ENCODE assay signal across 8 mouse cellular contexts in genomic region chr1:190927751-190928369, GRCm38 (mm10). TPM values are rescaled to one million over a fixed set of nuclear protein-coding genes. Genes with fewer than 3 reads are reported as not detected.
A peak's percentile ranks its signal among the peaks of the same experiment; 100 is the strongest.
DNase-seq lines count a peak whose midpoint lies in the region; ATAC-seq lines count a peak whose summit lies in the region.

No protein-coding gene starts in this region.

- H3K36me3 ChIP-seq in forebrain, embryonic 15.5 days, result no peaks in the 10 kb centered on the region
- H3K36me3 ChIP-seq in limb, embryonic 15.5 days, result peaks cover 2% of the 10 kb centered on the region; the same call in 1 of the 2 replicates
- peaks cover under 1% of the 10 kb centered on the region for H3K36me3 ChIP-seq in neural tube, embryonic 12.5 days

- peaks cover 18% of the 10 kb centered on the region for H3K4me1 ChIP-seq in forebrain, embryonic 15.5 days
- peaks cover 8% of the 10 kb centered on the region; the same call in 1 of the 2 replicates for H3K4me1 ChIP-seq in limb, embryonic 15.5 days
- peaks cover 12% of the 10 kb centered on the region; the same call in 1 of the 2 replicates for H3K4me1 ChIP-seq in neural tube, embryonic 12.5 days

- peak; percentile 25 for ATAC-seq in forebrain, embryonic 15.5 days (replicated peaks)
- no peak for ATAC-seq in limb, embryonic 15.5 days (ENCODE audit: insufficient number of reproducible peaks, low FRiP score, low TSS enrichment, low read depth)
- ATAC-seq in neural tube, embryonic 12.5 days (ENCODE audit: low FRiP score, low read depth), result no peak

- no peaks in the 10 kb centered on the region for H3K27me3 ChIP-seq in forebrain, embryonic 15.5 days
- H3K27me3 ChIP-seq in limb, embryonic 15.5 days, result no peaks in the 10 kb centered on the region
- no peaks in the 10 kb centered on the region for H3K27me3 ChIP-seq in neural tube, embryonic 12.5 days (replicated peaks)

- H3K9ac ChIP-seq in forebrain, embryonic 15.5 days (replicated peaks), result peak overlapping the region; percentile 89
- H3K9ac ChIP-seq in limb, embryonic 15.5 days, result peak overlapping the region; percentile 85
- peak overlapping the region; percentile 92 for H3K9ac ChIP-seq in neural tube, embryonic 12.5 days

- peak overlapping the region; percentile 99 for H3K27ac ChIP-seq in forebrain, embryonic 15.5 days (replicated peaks)
- H3K27ac ChIP-seq in limb, embryonic 15.5 days, result peak overlapping the region; percentile 99
- peak overlapping the region; percentile 99 for H3K27ac ChIP-seq in neural tube, embryonic 12.5 days

- H3K9me3 ChIP-seq in forebrain, embryonic 15.5 days, result no peaks in the 10 kb centered on the region
- H3K9me3 ChIP-seq in limb, embryonic 15.5 days, result no peaks in the 10 kb centered on the region
- no peaks in the 10 kb centered on the region for H3K9me3 ChIP-seq in neural tube, embryonic 12.5 days

- 20% methylated on average over 16 of the region's 16 CpGs for WGBS in forebrain, embryonic 15.5 days
- 18% methylated on average over 16 of the region's 16 CpGs for WGBS in limb, embryonic 15.5 days
- 27% methylated on average over 16 of the region's 16 CpGs for WGBS in neural tube, embryonic 12.5 days

- DNase-seq in heart, adult 11 months, result peak; percentile 72
- DNase-seq in heart, postnatal 25 days (ENCODE audit: low spot score), result no peak
- DNase-seq in MN1 (ENCODE audit: low spot score), result peak; percentile 40
- DNase-seq in thymus, postnatal 25 days, result no peak
- DNase-seq in adrenal gland, postnatal 25 days, result no peak

- H3K4me2 ChIP-seq in forebrain, embryonic 15.5 days (replicated peaks), result peak overlapping the region; percentile 62
- peak overlapping the region; percentile 62 for H3K4me2 ChIP-seq in limb, embryonic 15.5 days
- H3K4me2 ChIP-seq in neural tube, embryonic 12.5 days (replicated peaks), result peak overlapping the region; percentile 75

- peak overlapping the region; percentile 70 for H3K4me3 ChIP-seq in forebrain, embryonic 15.5 days
- H3K4me3 ChIP-seq in limb, embryonic 15.5 days, result peak overlapping the region; percentile 75
- H3K4me3 ChIP-seq in neural tube, embryonic 12.5 days, result peak overlapping the region; percentile 73

- intact Hi-C loops in heart, postnatal 25 days (cut with DNase I), result loop anchor here (2.0 kb wide), 1 partner anchor 15 kb away; no protein-coding TSS in a partner anchor

RNA-seq across cellular contexts. Expression of gene Angel2, which starts 2.9 kb away (rescaled TPM):
- total RNA-seq in heart, postnatal 25 days (2021), result 10 to 100 TPM; 26.6 to 28.3 TPM
- polyA plus RNA-seq in forebrain, embryonic 15.5 days (2015; fragmentation: Nextera tagmentation; extraction: Ambion mirVana), result 64.6 and 67.6 TPM in 2 replicates
- polyA plus RNA-seq in limb, embryonic 15.5 days (2015; fragmentation: Nextera tagmentation; extraction: Ambion mirVana), result 40.3 and 42.5 TPM in 2 replicates
- 65.3 and 66.0 TPM in 2 replicates for polyA plus RNA-seq in neural tube, embryonic 12.5 days (2016; fragmentation: Nextera tagmentation; extraction: Ambion mirVana)
- total RNA-seq in adrenal gland, postnatal 25 days (2021), result 44.3 and 56.8 TPM in 2 replicates

RNA-seq across cellular contexts. Expression of gene Rps6kc1, which starts 16.3 kb away (rescaled TPM):
- total RNA-seq in heart, postnatal 25 days (2021), result 10 to 100 TPM; 16.6 to 16.9 TPM
- polyA plus RNA-seq in forebrain, embryonic 15.5 days (2015; fragmentation: Nextera tagmentation; extraction: Ambion mirVana), result 27.9 and 28.4 TPM in 2 replicates
- polyA plus RNA-seq in limb, embryonic 15.5 days (2015; fragmentation: Nextera tagmentation; extraction: Ambion mirVana), result 14.8 and 16.1 TPM in 2 replicates
- polyA plus RNA-seq in neural tube, embryonic 12.5 days (2016; fragmentation: Nextera tagmentation; extraction: Ambion mirVana), result 24.7 and 26.4 TPM in 2 replicates
- 24.9 and 27.1 TPM in 2 replicates for total RNA-seq in adrenal gland, postnatal 25 days (2021)

RNA-seq across cellular contexts. Expression of gene Vash2, which starts 51.2 kb away (rescaled TPM):
- under 1 TPM; 0.62 to 0.64 TPM for total RNA-seq in heart, postnatal 25 days (2021)
- 84.1 and 88.7 TPM in 2 replicates for polyA plus RNA-seq in forebrain, embryonic 15.5 days (2015; fragmentation: Nextera tagmentation; extraction: Ambion mirVana)
- polyA plus RNA-seq in limb, embryonic 15.5 days (2015; fragmentation: Nextera tagmentation; extraction: Ambion mirVana), result 45.1 and 51.9 TPM in 2 replicates
- 82.5 and 82.9 TPM in 2 replicates for polyA plus RNA-seq in neural tube, embryonic 12.5 days (2016; fragmentation: Nextera tagmentation; extraction: Ambion mirVana)
- 0.48 and 0.49 TPM in 2 replicates for total RNA-seq in adrenal gland, postnatal 25 days (2021)

Comparison
In these comparisons a context has a peak if more than half of its experiments do, and no peak if none do; other contexts are left out.
1. DNase-seq: peak in heart, adult 11 months (single experiment) and MN1 (single experiment); none in heart, postnatal 25 days (single experiment), thymus, postnatal 25 days (single experiment) and adrenal gland, postnatal 25 days (single experiment).
2. Peak in every context shown above with its lines, with median percentiles within 50 percentile points of each other: H3K27ac ChIP-seq, H3K4me2 ChIP-seq, H3K4me3 ChIP-seq and H3K9ac ChIP-seq.